Mouse (Mus musculus) megakaryocyte, adult 5-6 weeks (primary cell): ENCODE results near the gene BC003965. TPM values are rescaled to one million over a fixed set of nuclear protein-coding genes. Genes with fewer than 3 reads are reported as not detected.
A peak's percentile ranks its signal among the peaks of the same experiment; 100 is the strongest.
"Not testable (repeated sequence)": the region's sequence is repeated elsewhere in the genome, so short reads cannot be mapped to it uniquely, and the experiment has no call there.

Source experiments
- ATAC-seq: 2 replicates; pipeline ENCODE4 v1.8.0; 2016; ENCODE audit warnings: mild to moderate bottlenecking, inconsistent platforms; ENCODE audit not compliant: poor library complexity, severe bottlenecking
- total RNA-seq, 2 experiments: library from RNA; stranded (forward) in 1 of 2; stranded (reverse) in 1 of 2; fragments of 153-499, 151-499 nt in 1 of 2; fragments of 221-1000, 200-1000 nt in 1 of 2; gene quantifications; 2 replicates each; pipeline versions ENCODE4 v1.2.3 to v1.2.4; 2015 to 2017

The BC003965 gene
- total RNA-seq, 2 experiments from 2014 or later: 5.9 to 9.7 TPM

- ATAC-seq: no peak
These were observed 31.1 kb downstream of the BC003965 start for GRCm38 (mm10) chr17:25215431-25215830.

- ATAC-seq: no peak
These were observed 34.6 kb downstream of the BC003965 start for GRCm38 (mm10) chr17:25218967-25219366.

- no peak for ATAC-seq
These were observed 35.3 kb downstream of the BC003965 start for GRCm38 (mm10) chr17:25219492-25220295.

- ATAC-seq: no peak
These were observed 36.4 kb downstream of the BC003965 start for GRCm38 (mm10) chr17:25220746-25221145.

GRCm38 (mm10) chr17:25221821-25222503 lies 37.6 kb downstream of the BC003965 start:
- peak; percentile 60 for ATAC-seq

- ATAC-seq: peak; percentile 66
These were observed 38.2 kb downstream of the BC003965 start for GRCm38 (mm10) chr17:25222504-25222940.

GRCm38 (mm10) chr17:25222951-25223601 lies 38.7 kb downstream of the BC003965 start:
- ATAC-seq: no peak

GRCm38 (mm10) chr17:25224586-25225222 lies 40.4 kb downstream of the BC003965 start:
- peak; percentile 12; the same call in 1 of the 2 replicates for ATAC-seq

GRCm38 (mm10) chr17:25225659-25226058 lies 41.3 kb downstream of the BC003965 start:
- no peak for ATAC-seq

- no peak for ATAC-seq
These were observed 43.6 kb downstream of the BC003965 start for GRCm38 (mm10) chr17:25227991-25228390.

GRCm38 (mm10) chr17:25230014-25230655 lies 45.8 kb downstream of the BC003965 start:
- not testable (repeated sequence) for ATAC-seq

- ATAC-seq: no peak
These were observed 46.3 kb downstream of the BC003965 start for GRCm38 (mm10) chr17:25230700-25231099.

- not testable (repeated sequence) for ATAC-seq
These were observed 47.3 kb downstream of the BC003965 start for GRCm38 (mm10) chr17:25231621-25232020.

- ATAC-seq: no peak
These were observed 51.3 kb downstream of the BC003965 start for GRCm38 (mm10) chr17:25235635-25236034.

Other genes starting within 250 kb of the BC003965 start
- 17.3 and 17.6 TPM in 2 replicates for gene Mapk8ip3, start 247.6 kb upstream of the BC003965 start, total RNA-seq (2015)
- 20.1 and 36.1 TPM in 2 replicates for gene Mapk8ip3, start 247.6 kb upstream of the BC003965 start, total RNA-seq (2017)
- gene Jpt2, start 223.9 kb upstream of the BC003965 start, total RNA-seq (2015): 60.9 and 63.8 TPM in 2 replicates
- 54.0 and 55.0 TPM in 2 replicates for gene Jpt2, start 223.9 kb upstream of the BC003965 start, total RNA-seq (2017)
- 17.7 and 18.1 TPM in 2 replicates for gene Cramp1l, start 168.8 kb upstream of the BC003965 start, total RNA-seq (2015)
- 9.8 and 10.2 TPM in 2 replicates for gene Cramp1l, start 168.8 kb upstream of the BC003965 start, total RNA-seq (2017)
- gene Ift140, start 168.5 kb upstream of the BC003965 start, total RNA-seq (2015): 6.4 and 8.1 TPM in 2 replicates
- gene Ift140, start 168.5 kb upstream of the BC003965 start, total RNA-seq (2017): 9.9 and 17.2 TPM in 2 replicates
- not detected in 2 replicates for gene Tmem204, start 101.0 kb upstream of the BC003965 start, total RNA-seq (2015)
- not detected in 2 replicates for gene Tmem204, start 101.0 kb upstream of the BC003965 start, total RNA-seq (2017)
- gene Telo2, start 68.6 kb upstream of the BC003965 start, total RNA-seq (2015): 3.9 and 4.4 TPM in 2 replicates
- 8.8 and 11.3 TPM in 2 replicates for gene Telo2, start 68.6 kb upstream of the BC003965 start, total RNA-seq (2017)
- gene Ptx4, start 63.8 kb upstream of the BC003965 start, total RNA-seq (2015): not detected in 2 replicates
- not detected in 2 replicates for gene Ptx4, start 63.8 kb upstream of the BC003965 start, total RNA-seq (2017)
- 12.3 and 13.1 TPM in 2 replicates for gene Clcn7, start 51.2 kb upstream of the BC003965 start, total RNA-seq (2015)
- gene Clcn7, start 51.2 kb upstream of the BC003965 start, total RNA-seq (2017): 16.6 and 18.3 TPM in 2 replicates
- not detected in 2 replicates for gene Ccdc154, start 22.1 kb upstream of the BC003965 start, total RNA-seq (2015)
- 0.11 TPM in 1 of 2 replicates, not detected in the other for gene Ccdc154, start 22.1 kb upstream of the BC003965 start, total RNA-seq (2017)
- not detected in 2 replicates for gene Gm38655, start 9.1 kb upstream of the BC003965 start, total RNA-seq (2015)
- not detected in 2 replicates for gene Gm38655, start 9.1 kb upstream of the BC003965 start, total RNA-seq (2017)
- 7.3 and 7.7 TPM in 2 replicates for gene Unkl, start 3.8 kb downstream of the BC003965 start, total RNA-seq (2015)
- gene Unkl, start 3.8 kb downstream of the BC003965 start, total RNA-seq (2017): 7.3 and 10.5 TPM in 2 replicates
- 17.1 and 19.0 TPM in 2 replicates for gene Gnptg, start 55.6 kb downstream of the BC003965 start, total RNA-seq (2015)
- 12.3 and 13.0 TPM in 2 replicates for gene Gnptg, start 55.6 kb downstream of the BC003965 start, total RNA-seq (2017)
- 7.3 and 9.2 TPM in 2 replicates for gene Tsr3, start 55.6 kb downstream of the BC003965 start, total RNA-seq (2015)
- gene Tsr3, start 55.6 kb downstream of the BC003965 start, total RNA-seq (2017): 15.0 and 22.8 TPM in 2 replicates
- gene Baiap3, start 71.8 kb downstream of the BC003965 start, total RNA-seq (2015): 3.3 and 3.7 TPM in 2 replicates
- 1.8 and 4.0 TPM in 2 replicates for gene Baiap3, start 71.8 kb downstream of the BC003965 start, total RNA-seq (2017)
- gene Ube2i, start 90.1 kb downstream of the BC003965 start, total RNA-seq (2015): 270 and 309 TPM in 2 replicates
- gene Ube2i, start 90.1 kb downstream of the BC003965 start, total RNA-seq (2017): 214 and 226 TPM in 2 replicates
- gene Prss34, start 113.8 kb downstream of the BC003965 start, total RNA-seq (2015): 432 and 451 TPM in 2 replicates
- 249 and 277 TPM in 2 replicates for gene Prss34, start 113.8 kb downstream of the BC003965 start, total RNA-seq (2017)
- gene Prss28, start 124.1 kb downstream of the BC003965 start, total RNA-seq (2015): 0.18 and 1.8 TPM in 2 replicates
- gene Prss28, start 124.1 kb downstream of the BC003965 start, total RNA-seq (2017): 1.3 and 2.0 TPM in 2 replicates
- gene Prss29, start 134.1 kb downstream of the BC003965 start, total RNA-seq (2015): not detected in 2 replicates
- gene Prss29, start 134.1 kb downstream of the BC003965 start, total RNA-seq (2017): not detected in 2 replicates
- gene Tpsab1, start 161.0 kb downstream of the BC003965 start, total RNA-seq (2015): not detected in 2 replicates
- gene Tpsab1, start 161.0 kb downstream of the BC003965 start, total RNA-seq (2017): not detected in 2 replicates
- not detected in 2 replicates for gene Tpsb2, start 181.8 kb downstream of the BC003965 start, total RNA-seq (2015)
- gene Tpsb2, start 181.8 kb downstream of the BC003965 start, total RNA-seq (2017): not detected in 2 replicates
- gene Tpsg1, start 184.7 kb downstream of the BC003965 start, total RNA-seq (2015): not detected in 2 replicates
- gene Tpsg1, start 184.7 kb downstream of the BC003965 start, total RNA-seq (2017): not detected in 2 replicates
- gene Cacna1h, start 249.2 kb downstream of the BC003965 start, total RNA-seq (2015): 0.05 TPM in 1 of 2 replicates, not detected in the other
- gene Cacna1h, start 249.2 kb downstream of the BC003965 start, total RNA-seq (2017): not detected in 2 replicates